In the genomic region with DNA sequence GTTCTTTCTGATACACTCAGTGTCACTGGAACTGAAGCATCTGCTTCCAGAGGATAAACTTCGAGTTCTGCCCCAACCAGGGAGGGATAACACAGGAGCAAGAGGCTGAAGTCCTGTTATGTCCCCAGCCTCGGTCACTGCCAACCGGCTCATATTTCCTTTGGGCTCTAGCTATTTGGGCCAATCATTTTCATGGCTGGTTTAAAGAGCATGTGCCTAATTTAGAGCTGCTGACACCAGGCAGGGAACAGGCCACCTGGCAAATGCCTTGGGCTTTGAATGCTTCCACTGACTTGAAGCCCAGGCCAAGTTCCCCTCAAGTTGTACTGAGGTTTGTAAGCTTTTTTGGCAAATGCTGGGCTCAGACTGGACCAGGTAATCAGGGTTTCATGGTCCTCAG, we compare ENCODE assay signal across 13 mouse cellular contexts.
A peak's percentile ranks its signal among the peaks of the same experiment; 100 is the strongest.
DNase-seq lines count a peak whose midpoint lies in the region; ATAC-seq lines count a peak whose summit lies in the region.
"Had no signal": no experiment of that assay in that cellular context is flagged by ENCODE, and none has a peak within 500 bp of the region (broad histone marks: within the 10 kb centered on the region; RNA-seq: fewer than 3 reads in every experiment).

No protein-coding gene starts in this region.

- H3K9me3 ChIP-seq in heart, embryonic 11.5 days (replicated peaks; ENCODE audit: control insufficient read depth, low read length) = no peaks in the 10 kb centered on the region
- no peaks in the 10 kb centered on the region for H3K9me3 ChIP-seq in limb, embryonic 11.5 days (ENCODE audit: control insufficient read depth, low read length)
- H3K9me3 ChIP-seq: embryonic facial prominence, embryonic 15.5 days; liver, embryonic 12.5 days had no signal

- no peak overlapping the region for H3K4me3 ChIP-seq in heart, embryonic 11.5 days (ENCODE audit: low read depth, low read length)
- no peak overlapping the region for H3K4me3 ChIP-seq in limb, embryonic 11.5 days (ENCODE audit: low read depth, low read length)
- H3K4me3 ChIP-seq: embryonic facial prominence, embryonic 15.5 days; liver, embryonic 12.5 days had no signal

- H3K27ac ChIP-seq in heart, embryonic 11.5 days (ENCODE audit: low read depth, low read length) = no peak overlapping the region
- no peak overlapping the region for H3K27ac ChIP-seq in limb, embryonic 11.5 days (replicated peaks; ENCODE audit: low read depth, low read length)
- H3K27ac ChIP-seq: embryonic facial prominence, embryonic 15.5 days; liver, embryonic 12.5 days had no signal

- peak; percentile 37 to 66 for DNase-seq in heart, adult 18-20 months
- peak; percentile 18 for DNase-seq in cerebellum, adult 9-11 months
- DNase-seq in gastrocnemius, adult 8-10 months (ENCODE audit: low spot score in 2 of 2) = peak; percentile 50 to 77
- peak; percentile 67 for DNase-seq in limb, embryonic 11.5 days (ENCODE audit: low spot score)
- DNase-seq in right cerebral cortex, postnatal 14 days = no peak
- DNase-seq: kidney, adult 8-10 months; midbrain, embryonic 14.5 days; thymus, postnatal 4 days had no signal

- ATAC-seq in heart, embryonic 11.5 days (replicated peaks; ENCODE audit: insufficient number of reproducible peaks, low FRiP score, low TSS enrichment) = no peak
- ATAC-seq in limb, embryonic 11.5 days (ENCODE audit: insufficient number of reproducible peaks, low FRiP score, low TSS enrichment, low read depth) = peak; percentile 62; the same call in 1 of the 2 replicates
- ATAC-seq in erythroblast, adult 5-6 weeks (replicated peaks; ENCODE audit: low FRiP score, poor library complexity, severe bottlenecking) = no peak
- no peak for ATAC-seq in erythroid progenitor cell, adult 5-6 weeks (replicated peaks; ENCODE audit: low FRiP score, poor library complexity, severe bottlenecking)
- ATAC-seq: liver, embryonic 12.5 days had no signal

- H3K4me1 ChIP-seq in heart, embryonic 11.5 days (ENCODE audit: control insufficient read depth, insufficient read depth, low read length) = no peaks in the 10 kb centered on the region
- H3K4me1 ChIP-seq in limb, embryonic 11.5 days (ENCODE audit: control insufficient read depth, insufficient read depth, low read length) = peaks cover 2% of the 10 kb centered on the region; the same call in 1 of the 2 replicates
- H3K4me1 ChIP-seq: embryonic facial prominence, embryonic 15.5 days; liver, embryonic 12.5 days had no signal

- no peak overlapping the region for H3K4me2 ChIP-seq in heart, embryonic 11.5 days
- no peak overlapping the region for H3K4me2 ChIP-seq in limb, embryonic 11.5 days (ENCODE audit: low read depth, severe bottlenecking)
- H3K4me2 ChIP-seq: embryonic facial prominence, embryonic 15.5 days; liver, embryonic 12.5 days had no signal

- 34% methylated on average over 3 of the region's 3 CpGs for WGBS in heart, embryonic 11.5 days (ENCODE audit: insufficient replicate concordance)
- WGBS in limb, embryonic 11.5 days = 12% methylated on average over 3 of the region's 3 CpGs

- no peaks in the 10 kb centered on the region for H3K36me3 ChIP-seq in heart, embryonic 11.5 days (ENCODE audit: control insufficient read depth, insufficient read depth, low read length)
- H3K36me3 ChIP-seq in limb, embryonic 11.5 days (ENCODE audit: control insufficient read depth, insufficient read depth, low read length) = no peaks in the 10 kb centered on the region
- H3K36me3 ChIP-seq: embryonic facial prominence, embryonic 15.5 days; liver, embryonic 12.5 days had no signal

- no peak overlapping the region for H3K9ac ChIP-seq in heart, embryonic 11.5 days (ENCODE audit: low read depth, low read length)
- no peak overlapping the region for H3K9ac ChIP-seq in limb, embryonic 11.5 days (ENCODE audit: low read length)
- H3K9ac ChIP-seq: embryonic facial prominence, embryonic 15.5 days; liver, embryonic 12.5 days had no signal

- no peaks in the 10 kb centered on the region for H3K27me3 ChIP-seq in heart, embryonic 11.5 days (ENCODE audit: control insufficient read depth, insufficient read depth, low read length)
- no peaks in the 10 kb centered on the region for H3K27me3 ChIP-seq in limb, embryonic 11.5 days (ENCODE audit: control insufficient read depth, insufficient read depth, low read length)
- H3K27me3 ChIP-seq: embryonic facial prominence, embryonic 15.5 days; liver, embryonic 12.5 days had no signal
